Mouse (Mus musculus) liver, embryonic 14.5 days (tissue): ENCODE data around the gene 5730596B20Rik.

Source experiments
- CTCF ChIP-seq: IDR thresholded peaks from 2 replicates; pipeline ENCODE4 v1.5.1; 2016; ENCODE audit warnings: antibody characterized with exemption, low read depth, control low read depth
- EP300 ChIP-seq: IDR thresholded peaks from 2 replicates; pipeline ENCODE4 v1.6.1; 2016; ENCODE audit warnings: antibody characterized with exemption, low read depth

DNA sequence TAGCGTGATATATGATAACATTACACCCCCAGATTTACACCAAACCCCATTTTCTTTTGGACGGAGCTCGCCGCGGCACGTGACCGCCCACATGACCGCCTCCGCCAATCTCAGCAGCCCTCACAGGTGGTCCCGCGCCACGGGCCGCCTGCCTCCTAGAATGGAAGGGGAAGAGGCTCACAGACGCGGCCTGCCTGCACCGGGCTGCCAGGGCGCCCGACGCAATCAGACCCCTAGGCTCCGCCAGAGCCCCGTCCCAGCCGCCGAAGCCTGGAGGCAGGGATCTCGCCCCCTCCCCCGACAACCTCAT, 40.1 kb downstream of the 5730596B20Rik start:
- TF ChIP-seq CTCF (no peak), EP300 (no peak)
